ENCODE assay signal across 17 mouse cellular contexts in the genomic region with DNA sequence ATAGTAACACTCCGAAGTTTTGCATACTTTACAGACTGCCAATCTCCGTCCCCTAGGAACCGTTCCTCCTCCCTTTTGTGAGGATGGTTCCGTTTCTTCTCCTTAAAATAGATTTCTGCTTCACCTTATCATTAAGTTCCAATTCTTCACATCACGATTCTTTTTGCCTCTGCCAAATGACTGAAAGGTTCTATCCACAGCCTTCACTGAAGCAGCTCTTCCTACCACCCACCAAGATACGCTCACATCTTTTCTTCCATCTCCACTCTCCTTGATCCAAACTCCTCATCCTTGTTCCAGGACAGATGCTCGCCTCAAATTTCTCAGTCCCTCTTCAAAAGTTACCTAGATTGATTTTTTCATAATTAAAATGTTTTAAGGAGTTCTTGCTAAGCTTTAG.
"Had no signal": no experiment of that assay in that cellular context is flagged by ENCODE, and none has a peak within 500 bp of the region (broad histone marks: within the 10 kb centered on the region; RNA-seq: fewer than 3 reads in every experiment).

No protein-coding gene starts in this region.

- DNase-seq: lung, adult 18-20 months; lung, embryonic 14.5 days; lung, postnatal 10 days; lung, postnatal 4 days; retina, postnatal 1 day; right cerebral cortex, postnatal 14 days; right cerebral cortex, postnatal 4 days; spleen, adult 18-20 months; thymus, adult 18-20 months; thymus, postnatal 14 days; thymus, postnatal 36 days had no signal

- H3K9me3 ChIP-seq: midbrain, embryonic 10.5 days; midbrain, embryonic 13.5 days; midbrain, embryonic 15.5 days; neural tube, embryonic 13.5 days; neural tube, embryonic 15.5 days had no signal

- H3K36me3 ChIP-seq: midbrain, embryonic 10.5 days; midbrain, embryonic 13.5 days; midbrain, embryonic 15.5 days; neural tube, embryonic 13.5 days; neural tube, embryonic 15.5 days had no signal

- H3K9ac ChIP-seq: lung, embryonic 14.5 days; midbrain, embryonic 13.5 days; midbrain, embryonic 15.5 days; neural tube, embryonic 13.5 days; neural tube, embryonic 15.5 days had no signal

- H3K27me3 ChIP-seq: neural tube, embryonic 13.5 days; neural tube, embryonic 15.5 days had no signal

- H3K27ac ChIP-seq: midbrain, embryonic 10.5 days; midbrain, embryonic 13.5 days; midbrain, embryonic 15.5 days; neural tube, embryonic 13.5 days; neural tube, embryonic 15.5 days had no signal

- H3K4me2 ChIP-seq: lung, embryonic 14.5 days; midbrain, embryonic 13.5 days; midbrain, embryonic 15.5 days; neural tube, embryonic 13.5 days; neural tube, embryonic 15.5 days had no signal

- H3K4me1 ChIP-seq: neural tube, embryonic 15.5 days had no signal

- ATAC-seq: midbrain, embryonic 13.5 days; midbrain, embryonic 15.5 days had no signal

- H3K4me3 ChIP-seq: midbrain, embryonic 10.5 days; midbrain, embryonic 13.5 days; midbrain, embryonic 15.5 days; myocyte; neural tube, embryonic 13.5 days; neural tube, embryonic 15.5 days had no signal
